Mouse (Mus musculus) forebrain, embryonic 16.5 days (tissue): ENCODE measurements around the gene Gm21985. TPM values are rescaled to one million over a fixed set of nuclear protein-coding genes. Genes with fewer than 3 reads are reported as not detected.
"Not testable (repeated sequence)": the region's sequence is repeated elsewhere in the genome, so short reads cannot be mapped to it uniquely, and the experiment has no call there.

ENCODE experiments used
- ATAC-seq: fragments of 200-750 bp; cut with Nextera tagmentation; 2 replicates; pipeline ENCODE4 v1.8.0; 2017; ENCODE audit warnings: mild to moderate bottlenecking, moderate library complexity
- H3K27ac ChIP-seq: fragments of 300-500 bp; sonication (generic); 2 replicates; pipeline ENCODE4 v1.5.1; 2014; ENCODE audit warnings: low read length, control low read depth
- H3K27me3 ChIP-seq: fragments of 300-500 bp; sonication (generic); replicated peaks from 2 replicates; pipeline ENCODE4 v1.6.1; 2014; ENCODE audit warnings: low read length; ENCODE audit not compliant: control insufficient read depth, insufficient read depth
- H3K36me3 ChIP-seq: fragments of 300-500 bp; sonication (generic); 2 replicates; pipeline ENCODE4 v1.6.1; 2014; ENCODE audit not compliant: control insufficient read depth, insufficient read depth
- H3K4me1 ChIP-seq: fragments of 300-500 bp; sonication (generic); replicated peaks from 2 replicates; pipeline ENCODE4 v1.6.1; 2014; ENCODE audit warnings: low read length; ENCODE audit not compliant: control insufficient read depth, insufficient read depth
- H3K4me2 ChIP-seq: fragments of 300-500 bp; sonication (generic); 2 replicates; pipeline ENCODE4 v1.6.1; 2014; ENCODE audit warnings: mild to moderate bottlenecking, low read length, control low read depth
- H3K4me3 ChIP-seq: fragments of 300-500 bp; sonication (generic); replicated peaks from 2 replicates; pipeline ENCODE4 v1.5.1; 2014; ENCODE audit warnings: mild to moderate bottlenecking, low read length, control low read depth
- H3K9ac ChIP-seq: fragments of 300-500 bp; sonication (generic); replicated peaks from 2 replicates; pipeline ENCODE4 v1.6.1; 2014; ENCODE audit warnings: low read depth, low read length, control low read depth
- H3K9me3 ChIP-seq: fragments of 300-500 bp; sonication (generic); 2 replicates; pipeline ENCODE4 v1.6.1; 2016; ENCODE audit warnings: low read length; ENCODE audit not compliant: control insufficient read depth
- WGBS: fragments of 180-500 bp; shearing (Covaris S2); extraction: QIAGEN DNeasy Blood & Tissue Kit; methylation state at CpG from one replicate; pipeline ENCODE4 v1.1.7; 2014; 5-methylcytosine and 5-hydroxymethylcytosine counted together
- polyA plus RNA-seq: library from polyadenylated mRNA; unstranded; fragments of >200 nt; fragmentation: Nextera tagmentation; extraction: Ambion mirVana; gene quantifications from 2 replicates; pipeline ENCODE4 v1.2.1, GENCODE M21; 2015

Gene Gm21985
- polyA plus RNA-seq, 1 experiment from 2014 or later, result not detected

DNA sequence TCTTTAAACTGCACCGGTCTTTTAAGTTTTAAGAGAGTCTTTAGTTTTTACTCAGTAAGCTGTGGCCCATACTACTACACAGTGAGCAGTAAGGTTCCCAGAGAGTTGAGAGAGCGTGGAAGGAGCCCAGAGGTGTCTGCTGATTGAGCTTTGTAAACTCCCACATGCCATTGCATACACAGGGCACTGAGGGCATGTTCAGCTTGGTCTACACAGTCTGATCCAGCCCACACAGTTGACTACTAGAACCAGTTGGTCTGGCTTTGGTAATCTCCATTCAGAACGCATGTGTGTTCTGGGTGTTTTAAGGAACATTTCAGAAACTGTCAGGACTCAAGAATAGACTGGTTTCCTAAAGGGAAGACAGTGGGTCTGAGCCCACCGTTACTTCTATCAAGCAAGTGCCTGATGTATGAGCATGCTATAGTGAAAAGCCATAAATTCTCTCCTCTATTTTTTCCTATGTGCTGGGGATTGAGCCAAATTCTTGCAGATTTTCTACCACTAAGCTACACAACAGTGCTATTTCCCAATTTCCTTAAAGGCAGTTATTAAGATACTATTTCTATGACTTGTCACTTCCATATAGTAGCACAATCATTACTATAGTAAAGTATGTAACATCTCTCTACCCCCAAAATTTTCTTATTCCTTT is 125.4 kb downstream of the Gm21985 start:
- no peak for ATAC-seq
- Histone ChIP-seq H3K4me3 (no peak overlapping the region), H3K36me3 (no peaks in the 10 kb centered on the region), H3K9me3 (no peaks in the 10 kb centered on the region), H3K4me1 (peaks cover 4% of the 10 kb centered on the region; the same call in 1 of the 2 replicates), H3K27me3 (no peaks in the 10 kb centered on the region), H3K27ac (no peak overlapping the region), H3K4me2 (no peak overlapping the region), H3K9ac (no peak overlapping the region)
- 93% methylated on average over 4 of the region's 4 CpGs for WGBS

DNA sequence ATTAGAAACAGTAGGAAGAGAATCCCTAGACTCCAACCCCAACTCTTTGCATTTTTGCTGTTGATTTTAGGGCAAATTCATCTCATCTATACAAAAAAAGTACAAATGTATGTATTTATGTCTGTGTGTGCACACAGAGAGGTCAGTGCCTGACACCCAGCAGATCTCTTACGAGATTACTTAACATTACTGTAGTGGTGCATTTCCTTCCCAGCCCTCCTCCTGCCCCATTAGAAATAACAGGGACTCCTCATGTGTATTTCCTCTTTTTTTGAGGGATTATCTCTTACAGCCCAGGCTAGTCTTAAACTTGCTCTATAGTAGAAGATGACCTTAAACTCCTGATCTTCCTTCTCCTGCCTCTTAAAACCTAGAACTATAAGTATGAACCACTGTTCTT is 126.6 kb downstream of the Gm21985 start:
- H3K4me3 ChIP-seq, result no peak overlapping the region
- no peaks in the 10 kb centered on the region for H3K36me3 ChIP-seq
- no peaks in the 10 kb centered on the region for H3K9me3 ChIP-seq
- H3K27me3 ChIP-seq, result no peaks in the 10 kb centered on the region
- no peak overlapping the region for H3K27ac ChIP-seq
- peaks cover 4% of the 10 kb centered on the region; the same call in 1 of the 2 replicates for H3K4me1 ChIP-seq
- WGBS, result 96% methylated on average over 1 of the region's 1 CpGs
- no peak overlapping the region for H3K4me2 ChIP-seq
- no peak overlapping the region for H3K9ac ChIP-seq
- no peak for ATAC-seq

DNA sequence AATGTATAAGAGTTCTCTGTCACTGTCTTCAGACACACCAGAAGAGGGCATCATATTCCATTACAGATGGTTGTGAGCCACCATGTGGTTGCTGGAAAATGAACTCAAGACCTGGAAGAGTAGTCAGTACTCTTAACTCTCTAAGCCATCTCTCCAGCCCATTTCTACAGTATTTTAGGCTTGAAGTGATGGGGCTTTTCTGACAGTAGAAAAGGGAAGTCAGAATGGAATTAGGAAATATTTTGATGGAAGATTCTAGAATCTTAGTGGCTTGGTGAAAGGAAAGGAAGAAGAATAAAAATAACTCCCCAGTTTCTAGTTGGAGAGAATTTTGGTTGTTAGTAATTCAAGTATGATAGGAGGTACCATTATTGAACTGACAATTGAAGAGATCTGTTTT is 127.8 kb downstream of the Gm21985 start:
- no peak for ATAC-seq
- H3K4me2 ChIP-seq, result no peak overlapping the region
- no peaks in the 10 kb centered on the region for H3K27me3 ChIP-seq
- no peaks in the 10 kb centered on the region for H3K9me3 ChIP-seq
- peaks cover 4% of the 10 kb centered on the region; the same call in 1 of the 2 replicates for H3K4me1 ChIP-seq
- H3K27ac ChIP-seq, result no peak overlapping the region
- no peak overlapping the region for H3K9ac ChIP-seq
- no peak overlapping the region for H3K4me3 ChIP-seq
- no peaks in the 10 kb centered on the region for H3K36me3 ChIP-seq

DNA sequence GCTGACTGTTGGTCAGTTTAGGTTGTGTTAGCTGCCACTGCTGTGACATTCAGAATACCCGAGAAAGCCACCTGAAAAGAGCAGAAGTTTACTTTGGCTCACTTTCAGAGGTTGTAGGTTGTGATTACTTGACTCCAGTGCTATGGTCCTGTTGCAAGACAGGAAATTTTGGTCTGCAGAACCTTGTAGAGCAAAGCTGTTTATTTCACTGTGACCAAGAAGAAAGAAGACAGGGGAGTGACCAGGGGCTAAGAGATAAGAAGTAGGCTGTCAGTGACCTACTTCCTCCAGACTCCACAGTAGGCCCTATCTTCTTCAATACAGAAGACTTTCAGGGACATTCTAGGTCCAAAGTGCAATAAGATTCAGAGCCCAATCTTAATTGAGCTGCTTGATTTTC is 130.5 kb downstream of the Gm21985 start:
- 93% methylated on average over 1 of the region's 1 CpGs for WGBS
- no peak overlapping the region for H3K4me2 ChIP-seq

DNA sequence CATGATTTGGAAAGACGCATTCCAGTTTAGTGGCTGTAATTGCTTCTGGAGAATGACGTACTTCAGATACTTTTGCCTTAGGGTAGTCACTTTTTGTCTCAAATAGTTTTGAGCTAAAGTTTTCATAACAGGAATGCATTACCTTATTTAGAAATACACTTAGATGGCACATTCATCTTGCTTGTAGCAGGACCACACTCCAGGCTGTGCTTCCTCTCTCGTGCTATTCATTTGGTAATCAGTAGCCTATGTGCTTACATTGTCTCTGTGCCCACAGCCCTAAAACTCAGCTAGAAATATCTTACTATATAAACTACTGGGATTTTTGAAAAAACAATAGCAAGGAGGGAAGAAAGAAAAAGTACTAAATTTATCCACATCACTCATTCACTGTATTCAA is 140.9 kb downstream of the Gm21985 start:
- no peak overlapping the region for H3K4me2 ChIP-seq
- no peaks in the 10 kb centered on the region for H3K4me1 ChIP-seq
- no peaks in the 10 kb centered on the region for H3K9me3 ChIP-seq
- no peak overlapping the region for H3K27ac ChIP-seq
- peaks cover 18% of the 10 kb centered on the region for H3K36me3 ChIP-seq
- 86% methylated on average over 3 of the region's 3 CpGs for WGBS
- H3K9ac ChIP-seq, result no peak overlapping the region
- ATAC-seq, result no peak
- no peaks in the 10 kb centered on the region for H3K27me3 ChIP-seq
- H3K4me3 ChIP-seq, result no peak overlapping the region

More for the DNA sequence above, 130.5 kb downstream of the Gm21985 start:
- H3K9me3 ChIP-seq, result no peaks in the 10 kb centered on the region
- no peaks in the 10 kb centered on the region for H3K4me1 ChIP-seq
- no peak overlapping the region for H3K27ac ChIP-seq
- no peaks in the 10 kb centered on the region for H3K27me3 ChIP-seq
- ATAC-seq, result no peak
- no peak overlapping the region for H3K9ac ChIP-seq
- H3K36me3 ChIP-seq, result no peaks in the 10 kb centered on the region
- H3K4me3 ChIP-seq, result no peak overlapping the region

DNA sequence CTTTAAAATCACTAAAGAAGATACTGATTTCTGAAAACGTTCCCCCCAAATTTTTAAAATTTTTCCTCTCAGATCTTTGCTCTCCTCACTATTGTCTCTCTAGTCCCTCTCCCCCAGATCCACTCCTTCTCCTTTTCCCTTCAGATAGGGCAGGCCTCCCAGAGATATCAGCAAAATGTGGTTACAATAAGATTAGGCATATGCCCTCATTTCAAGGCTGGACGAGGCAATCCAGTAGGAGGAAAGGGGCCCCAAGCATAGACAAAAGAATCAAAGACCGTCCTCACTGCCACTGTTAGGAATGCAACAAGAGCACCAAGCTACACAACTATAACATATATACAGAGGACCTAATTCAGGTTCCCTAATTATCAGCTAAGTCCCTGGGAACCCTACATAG is 159.2 kb downstream of the Gm21985 start:
- Histone ChIP-seq H3K27me3 (no peaks in the 10 kb centered on the region), H3K36me3 (no peaks in the 10 kb centered on the region), H3K4me3 (no peak overlapping the region), H3K4me1 (no peaks in the 10 kb centered on the region), H3K4me2 (no peak overlapping the region), H3K9ac (no peak overlapping the region), H3K9me3 (no peaks in the 10 kb centered on the region), H3K27ac (no peak overlapping the region)
- ATAC-seq, result no peak
- WGBS, result 74% methylated on average over 3 of the region's 3 CpGs

DNA sequence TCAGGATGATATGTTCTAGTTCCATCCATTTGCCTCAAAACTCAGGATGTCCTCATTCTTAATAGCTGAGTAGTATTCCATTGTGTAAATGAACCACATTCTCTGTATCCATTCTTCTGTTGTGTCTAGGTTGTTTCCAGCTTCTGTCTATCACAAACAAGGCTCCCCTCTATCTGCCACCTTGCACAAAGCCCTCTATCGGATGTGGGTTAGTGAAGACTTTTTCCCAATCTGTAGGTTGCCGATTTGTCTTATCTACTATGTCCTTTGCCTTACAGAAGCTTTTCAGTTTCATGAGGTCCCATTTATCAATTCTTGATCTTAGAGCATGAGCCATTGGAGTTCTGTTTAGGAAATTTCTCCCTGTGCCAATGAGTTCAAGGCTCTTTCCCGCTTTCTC is 162.4 kb downstream of the Gm21985 start:
- not testable (repeated sequence) for H3K27me3 ChIP-seq, H3K9me3 ChIP-seq, H3K4me3 ChIP-seq, ATAC-seq, H3K36me3 ChIP-seq, H3K4me1 ChIP-seq, H3K9ac ChIP-seq, H3K4me2 ChIP-seq, H3K27ac ChIP-seq
- 92% methylated on average over 3 of the region's 3 CpGs for WGBS

DNA sequence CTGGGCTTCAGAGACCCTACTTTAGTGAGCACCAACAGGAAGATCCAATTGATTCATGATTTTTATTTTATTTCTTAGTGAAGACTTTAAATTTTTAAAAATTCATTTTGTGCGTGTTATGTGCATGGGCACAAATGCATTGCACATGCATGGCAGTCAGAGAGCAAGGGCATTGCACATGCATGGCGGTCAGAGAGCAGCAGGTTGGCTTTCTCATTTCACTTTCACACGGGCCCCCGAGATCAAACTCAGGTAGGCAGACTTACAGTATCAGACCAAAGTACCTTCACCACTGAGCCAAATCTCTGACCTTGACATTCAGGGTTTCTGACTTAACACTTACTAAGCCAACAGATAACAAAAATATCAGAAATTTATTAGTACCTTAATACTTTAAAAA is 163.6 kb downstream of the Gm21985 start:
- Histone ChIP-seq H3K9ac (no peak overlapping the region), H3K4me2 (no peak overlapping the region), H3K4me1 (no peaks in the 10 kb centered on the region), H3K4me3 (no peak overlapping the region), H3K36me3 (no peaks in the 10 kb centered on the region), H3K9me3 (no peaks in the 10 kb centered on the region), H3K27me3 (no peaks in the 10 kb centered on the region), H3K27ac (no peak overlapping the region)
- WGBS, result 90% methylated on average over 4 of the region's 4 CpGs
- no peak for ATAC-seq

DNA sequence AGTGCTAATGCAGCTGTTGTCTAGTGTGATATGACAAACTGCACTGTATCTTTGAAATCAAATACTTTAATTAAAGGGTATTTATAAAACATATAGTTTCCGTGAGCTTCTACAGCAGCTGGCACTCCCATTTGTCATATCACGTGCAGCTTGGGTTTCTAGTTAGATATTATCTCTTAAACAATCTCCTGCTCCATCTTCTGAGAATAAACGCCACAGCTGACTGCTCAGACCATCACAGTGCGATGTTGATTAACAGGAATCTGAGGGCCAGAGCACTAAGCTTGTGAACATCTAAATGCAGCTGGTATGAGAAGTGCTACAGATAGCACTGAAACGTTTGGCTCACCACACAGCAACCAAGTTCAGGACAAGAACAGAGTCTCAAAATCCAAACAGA is 164.3 kb downstream of the Gm21985 start:
- no peak overlapping the region for H3K4me3 ChIP-seq

DNA sequence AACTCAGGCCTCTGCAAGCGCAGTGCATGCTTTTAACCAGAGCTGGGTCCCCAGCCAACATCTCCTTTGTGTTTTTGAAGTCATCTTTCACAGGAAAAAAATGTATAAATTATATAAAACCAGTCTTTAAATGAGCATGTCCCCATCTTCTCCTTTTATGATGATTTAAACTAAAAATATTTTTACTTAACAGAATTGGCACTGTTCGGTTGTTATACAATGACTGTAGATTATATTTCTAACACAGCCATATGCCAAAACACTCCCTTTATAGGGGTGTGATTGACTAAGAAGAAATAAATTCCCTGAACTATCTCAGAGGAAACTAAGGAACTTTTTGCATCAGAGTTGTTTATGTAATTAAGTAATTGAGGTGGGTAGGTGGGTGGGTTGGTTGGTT is 166.4 kb downstream of the Gm21985 start:
- Histone ChIP-seq H3K4me1 (no peaks in the 10 kb centered on the region), H3K4me3 (no peak overlapping the region)
- 89% methylated on average over 2 of the region's 2 CpGs for WGBS

More for the DNA sequence above, 164.3 kb downstream of the Gm21985 start:
- H3K4me1 ChIP-seq, result no peaks in the 10 kb centered on the region
- H3K36me3 ChIP-seq, result no peaks in the 10 kb centered on the region
- no peaks in the 10 kb centered on the region for H3K9me3 ChIP-seq
- H3K27me3 ChIP-seq, result no peaks in the 10 kb centered on the region
- H3K4me2 ChIP-seq, result no peak overlapping the region
- no peak overlapping the region for H3K27ac ChIP-seq
- ATAC-seq, result no peak
- no peak overlapping the region for H3K9ac ChIP-seq
- WGBS, result 83% methylated on average over 5 of the region's 5 CpGs

More for the DNA sequence above, 166.4 kb downstream of the Gm21985 start:
- no peaks in the 10 kb centered on the region for H3K27me3 ChIP-seq
- no peak overlapping the region for H3K4me2 ChIP-seq
- no peak overlapping the region for H3K27ac ChIP-seq
- H3K9me3 ChIP-seq, result no peaks in the 10 kb centered on the region
- no peaks in the 10 kb centered on the region for H3K36me3 ChIP-seq
- no peak overlapping the region for H3K9ac ChIP-seq
- ATAC-seq, result no peak
